Mouse (Mus musculus): ENCODE measurements around the gene Hist1h4b.

DNA sequence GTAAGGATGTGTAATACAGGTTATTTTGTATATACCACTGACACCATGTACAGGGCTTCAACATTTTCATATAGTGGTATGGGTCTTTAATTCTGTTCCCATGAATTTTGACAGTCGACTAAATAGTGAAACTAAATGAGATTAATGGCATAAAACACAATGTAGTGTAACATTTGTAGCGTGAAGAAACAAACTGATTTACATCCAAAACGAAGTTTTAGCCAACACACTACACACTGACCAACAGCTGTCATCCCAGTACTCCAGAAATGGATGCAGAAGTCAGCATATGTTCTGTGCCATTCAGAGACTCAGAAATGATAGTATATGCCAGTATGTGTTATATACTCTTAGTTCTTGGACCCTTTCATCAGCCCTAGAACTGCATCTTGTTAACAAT, 1.1 kb downstream of the Hist1h4b start:
- TF ChIP-seq E2F4 (IDR thresholded peaks at IDR 0.05; ENCODE audit: borderline replicate concordance, low read depth, low read length) (no peak), GATA1 (IDR thresholded peaks at IDR 0.05; ENCODE audit: low read depth, low read length) (no peak), CTCF (IDR thresholded peaks at IDR 0.05 in 2 of 3, conservative IDR thresholded peaks at IDR 0.05 in 1 of 3; ENCODE audit: control insufficient read depth in 1 of 3, insufficient read depth in 1 of 3, low read depth in 2 of 3, low read length in 3 of 3, poor library complexity in 1 of 3, severe bottlenecking in 1 of 3) (no peak), TCF12 (IDR thresholded peaks at IDR 0.05; ENCODE audit: low read depth, low read length) (no peak), POLR2A (IDR thresholded peaks at IDR 0.05; ENCODE audit: control insufficient read depth in 1 of 2, insufficient read depth in 1 of 2, low read depth in 1 of 2, low read length in 2 of 2, poor library complexity in 1 of 2) (no peak), KAT2A (conservative IDR thresholded peaks at IDR 0.05; ENCODE audit: low read depth, low read length) (no peak), USF1 (IDR thresholded peaks at IDR 0.05; ENCODE audit: low read depth, low read length) (no peak), ZC3H11A (IDR thresholded peaks at IDR 0.05; ENCODE audit: low read depth, low read length) (no peak), ELF1 (IDR thresholded peaks at IDR 0.05; ENCODE audit: low read depth, low read length) (no peak)

All from MEL (cell line).